ENCODE assay signal across 8 mouse cellular contexts in the genomic region with DNA sequence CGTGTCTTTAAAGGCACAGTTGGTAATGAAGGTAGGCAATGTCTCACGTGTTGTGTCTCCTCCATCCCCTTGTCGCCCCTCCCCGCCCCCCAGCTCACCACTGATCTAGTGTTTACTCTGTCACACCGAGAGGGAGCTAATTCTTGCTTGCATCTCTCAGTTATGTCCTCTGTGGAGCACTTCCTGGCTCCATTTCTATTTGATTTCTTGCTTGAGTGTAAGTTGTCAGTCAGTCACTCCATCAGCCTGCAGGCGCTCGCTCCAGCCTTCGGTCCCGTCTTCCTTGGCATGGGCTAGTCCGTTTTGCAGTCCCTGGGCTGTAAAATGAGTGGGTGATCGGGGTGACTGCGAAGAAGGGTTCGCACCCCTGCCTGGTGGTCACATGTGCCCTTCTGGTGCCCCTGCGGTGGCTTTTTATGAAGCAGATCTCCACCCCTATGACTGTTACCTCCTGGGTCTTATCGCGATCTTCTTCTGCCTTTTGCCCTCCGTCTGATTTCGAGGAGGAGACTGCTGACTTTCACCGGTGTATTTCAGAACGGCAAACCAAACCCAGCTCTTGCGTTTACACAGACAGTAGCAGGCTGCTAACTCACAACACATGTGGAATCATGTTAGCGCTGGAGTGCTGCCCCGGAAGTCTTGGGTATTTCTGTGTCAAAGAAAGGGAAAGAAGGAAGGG. TPM values are rescaled to one million over a fixed set of nuclear protein-coding genes. Genes with fewer than 3 reads are reported as not detected.
DNase-seq lines count a peak whose midpoint lies in the region; ATAC-seq lines count a peak whose summit lies in the region.

No protein-coding gene starts in this region.

- no peak for ATAC-seq in embryonic facial prominence, embryonic 12.5 days (ENCODE audit: insufficient number of reproducible peaks, insufficient read depth, low FRiP score, low TSS enrichment)
- no peak for ATAC-seq in stomach, embryonic 15.5 days (ENCODE audit: insufficient read depth, low FRiP score, low read depth)

- H3K27ac ChIP-seq in embryonic facial prominence, embryonic 12.5 days = no peak overlapping the region
- H3K27ac ChIP-seq in macrophage = no peak overlapping the region
- no peak overlapping the region for H3K27ac ChIP-seq in stomach, embryonic 15.5 days

- no peaks in the 10 kb centered on the region for H3K9me3 ChIP-seq in embryonic facial prominence, embryonic 12.5 days
- no peaks in the 10 kb centered on the region for H3K9me3 ChIP-seq in stomach, embryonic 15.5 days

- WGBS in embryonic facial prominence, embryonic 12.5 days = under 1% methylated on average over 23 of the region's 23 CpGs
- 3% methylated on average over 23 of the region's 23 CpGs for WGBS in macrophage (ENCODE audit: missing documents)
- WGBS in stomach, embryonic 15.5 days = 1% methylated on average over 23 of the region's 23 CpGs

- peaks cover 18% of the 10 kb centered on the region for H3K27me3 ChIP-seq in embryonic facial prominence, embryonic 12.5 days
- no peaks in the 10 kb centered on the region for H3K27me3 ChIP-seq in stomach, embryonic 15.5 days (replicated peaks)

- H3K4me2 ChIP-seq in embryonic facial prominence, embryonic 12.5 days (replicated peaks) = peak overlapping the region; percentile 92
- peak overlapping the region; percentile 94 for H3K4me2 ChIP-seq in stomach, embryonic 15.5 days

- peak overlapping the region; percentile 44 for H3K4me3 ChIP-seq in embryonic facial prominence, embryonic 12.5 days
- peak overlapping the region; percentile 35 for H3K4me3 ChIP-seq in macrophage (ENCODE audit: inconsistent target)
- H3K4me3 ChIP-seq in stomach, embryonic 15.5 days (replicated peaks) = peak overlapping the region; percentile 41

- no peaks in the 10 kb centered on the region for H3K79me2 ChIP-seq in macrophage (ENCODE audit: inconsistent target)

- H3K36me3 ChIP-seq in embryonic facial prominence, embryonic 12.5 days = no peaks in the 10 kb centered on the region
- no peaks in the 10 kb centered on the region for H3K36me3 ChIP-seq in macrophage (ENCODE audit: inconsistent target)
- H3K36me3 ChIP-seq in stomach, embryonic 15.5 days = no peaks in the 10 kb centered on the region

- DNase-seq in cerebellum, adult 8-10 months = peak; percentile 3
- DNase-seq in cerebellum, postnatal 4 days (ENCODE audit: low spot score in 2 of 2) = no peak
- peak; percentile 62 for DNase-seq in CD4-positive helper T cell, adult 2 months (ENCODE audit: low read depth, low spot score)
- DNase-seq in induced T-regulatory cell, adult 2 months (ENCODE audit: low read depth) = peak; percentile 64
- DNase-seq in c-Kit-positive CD71-positive TER-119-positive erythroid progenitor cells, embryonic 14.5 days (ENCODE audit: low spot score) = no peak

- H3K4me1 ChIP-seq in embryonic facial prominence, embryonic 12.5 days = peaks cover 46% of the 10 kb centered on the region
- H3K4me1 ChIP-seq in stomach, embryonic 15.5 days = peaks cover 6% of the 10 kb centered on the region; the same call in 1 of the 2 replicates

- H3K9ac ChIP-seq in embryonic facial prominence, embryonic 12.5 days = 0 out of 2 replicates have a peak overlapping the region, but pooled peaks have one; percentile 36
- no peak overlapping the region for H3K9ac ChIP-seq in stomach, embryonic 15.5 days

RNA-seq across cellular contexts. Expression of a gene that starts 45.9 kb away (rescaled TPM):
- polyA plus RNA-seq in embryonic facial prominence, embryonic 12.5 days (2016; fragmentation: Nextera tagmentation; extraction: Ambion mirVana) = 15.5 and 17.0 TPM in 2 replicates
- 10 to 100 TPM; 11.0 to 39.0 (median 25.1) TPM for total RNA-seq in macrophage (2018; cell fraction: chromatin; rRNA removed)
- 10 to 100 TPM in 2 of 26 experiments, 1 to 10 TPM in 24; 4.3 to 11.8 (median 6.8) TPM for total RNA-seq in macrophage (2018; cell fraction: cytosol; rRNA removed)
- 10 to 100 TPM in 25 of 26 experiments, 1 to 10 TPM in 1; 7.2 to 31.5 (median 16.4) TPM for total RNA-seq in macrophage (2018; cell fraction: nucleus; rRNA removed)
- 3.7 to 6.4 TPM (median 4.9 TPM) in 3 replicates for polyA plus RNA-seq in macrophage (2018)
- polyA plus RNA-seq in stomach, embryonic 15.5 days (2015; fragmentation: Nextera tagmentation; extraction: Ambion mirVana) = 9.9 and 12.0 TPM in 2 replicates

Comparison
In these comparisons a context has a peak if more than half of its experiments do, and no peak if none do; other contexts are left out.
1. DNase-seq: peak in cerebellum, adult 8-10 months (single experiment), CD4-positive helper T cell, adult 2 months (single experiment) and induced T-regulatory cell, adult 2 months (single experiment); none in cerebellum, postnatal 4 days (0 of 2) and c-Kit-positive CD71-positive TER-119-positive erythroid progenitor cells, embryonic 14.5 days (single experiment).
2. Peak in every context shown above with its lines, with median percentiles within 50 percentile points of each other: H3K4me3 ChIP-seq.